Mouse (Mus musculus) gastrocnemius, postnatal 25 days (tissue): Measurements from ENCODE around the gene Trat1. TPM values are rescaled to one million over a fixed set of nuclear protein-coding genes. Genes with fewer than 3 reads are reported as not detected.

Experiments used
- DNase-seq: peaks from one replicate; pipeline ENCODE4 v3.0.0; 2022
- total RNA-seq, 2 experiments: library from RNA; stranded (reverse); gene quantifications; 1 replicate in 1 of 2; 2 replicates in 1 of 2; pipeline ENCODE4 v1.2.3; 2021

The Trat1 gene
- total RNA-seq, 2 experiments from 2014 or later = not detected

- DNase-seq = no peak
These were observed 52.1 kb downstream of the Trat1 start for GRCm38 (mm10) chr16:48719679-48720078.

GRCm38 (mm10) chr16:48716343-48716742 lies 55.5 kb downstream of the Trat1 start:
- no peak for DNase-seq

GRCm38 (mm10) chr16:48701896-48702295 lies 69.9 kb downstream of the Trat1 start:
- no peak for DNase-seq

Other genes with a start within 250 kb of the Trat1 start
- gene Retnlb, start 44.8 kb upstream of the Trat1 start, total RNA-seq = not detected
- 1 to 10 TPM; 2.0 to 8.2 TPM for gene Retnla, start 70.5 kb upstream of the Trat1 start, total RNA-seq
- gene Retnlg, start 100.6 kb upstream of the Trat1 start, total RNA-seq = not detected
- 1 to 10 TPM; 3.8 to 4.3 TPM for gene Dzip3, start 222.1 kb upstream of the Trat1 start, total RNA-seq
- under 1 TPM; 0.41 to 0.96 TPM for gene Cip2a, start 222.2 kb upstream of the Trat1 start, total RNA-seq